Mouse (Mus musculus) testis, adult 2 months (tissue): Measurements from ENCODE around the gene Ccr9.

Experiments
- CTCF ChIP-seq: fragments of 200-500 bp; IDR thresholded peaks from 2 replicates; pipeline ENCODE4 v1.5.1; 2012; ENCODE audit warnings: low read depth, mild to moderate bottlenecking, inconsistent platforms, low read length, moderate library complexity; ENCODE audit not compliant: control insufficient read depth, insufficient read depth, insufficient replicate concordance
- POLR2A ChIP-seq: fragments of 200-500 bp; IDR thresholded peaks from 2 replicates; pipeline ENCODE4 v1.6.1; 2012; ENCODE audit warnings: low read depth, mild to moderate bottlenecking, inconsistent platforms, low read length, moderate library complexity; ENCODE audit not compliant: control insufficient read depth

DNA sequence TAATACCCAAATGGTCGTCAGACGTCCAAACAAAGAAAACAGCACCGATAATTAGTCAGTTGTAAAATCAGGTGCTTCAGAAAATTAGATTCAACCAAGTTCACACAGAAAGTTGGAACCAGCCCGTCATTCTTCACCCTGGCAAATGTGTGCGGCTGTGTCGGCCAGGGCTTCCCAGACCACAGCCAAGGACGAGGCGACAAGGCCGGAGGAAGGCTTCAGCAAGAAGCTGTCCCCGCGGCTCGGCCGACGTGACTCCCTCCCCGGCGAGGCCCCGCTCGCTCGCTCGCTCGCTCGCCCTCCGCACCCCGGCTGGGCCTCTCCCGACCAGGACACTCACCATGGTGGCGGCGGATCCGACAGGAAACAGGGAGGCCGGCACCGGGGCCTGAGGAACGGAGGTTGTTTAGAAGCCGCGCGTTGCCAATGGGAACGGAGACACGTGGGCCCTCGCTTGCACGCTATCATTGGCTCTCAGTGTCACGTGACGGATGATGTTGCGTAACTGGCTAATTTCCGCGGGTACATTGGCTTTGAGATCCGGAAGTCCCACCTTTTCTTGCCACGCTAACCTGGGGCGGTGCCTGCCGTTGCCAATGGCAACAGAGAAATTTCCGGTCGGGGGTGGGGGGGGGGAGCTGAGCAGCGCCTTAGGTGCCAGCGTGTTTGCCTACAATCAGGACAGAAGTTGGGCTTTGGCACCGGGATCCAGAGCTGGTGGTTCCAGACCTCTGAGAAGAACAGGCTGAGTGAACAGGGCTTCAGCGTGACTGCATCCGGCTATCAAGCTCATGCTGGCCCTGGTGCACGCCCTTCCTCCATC is 39.2 kb downstream of the Ccr9 start, which contains the start of gene Lztfl1:
- TF ChIP-seq POLR2A (peak; percentile 87; the same call in 1 of the 2 replicates), CTCF (no peak)
